Mouse (Mus musculus): ENCODE data around the gene Spaca6.

The Spaca6 gene

GRCm38 (mm10) chr17:17826751-17827657, at the start of gene Spaca6:
TSS of gene Spaca6 (plus strand) at chr17:17827158.
- no peak for DNase-seq (ENCODE audit: low read depth)

GRCm38 (mm10) chr17:17790866-17791630, 35.9 kb upstream of the Spaca6 start:
- DNase-seq (ENCODE audit: low read depth) = no peak

GRCm38 (mm10) chr17:17792578-17792977, 34.4 kb upstream of the Spaca6 start:
- no peak for DNase-seq (ENCODE audit: low read depth)

- no peak for DNase-seq (ENCODE audit: low read depth)
Observed at GRCm38 (mm10) chr17:17795527-17795926, 31.4 kb upstream of the Spaca6 start.

- no peak for DNase-seq (ENCODE audit: low read depth)
Observed at GRCm38 (mm10) chr17:17823612-17824336, 3.2 kb upstream of the Spaca6 start.

- DNase-seq (ENCODE audit: low read depth) = no peak
Observed at GRCm38 (mm10) chr17:17825921-17826591, 902 bp upstream of the Spaca6 start.

- no peak for DNase-seq (ENCODE audit: low read depth)
Observed at GRCm38 (mm10) chr17:17827658-17828190, 766 bp downstream of the Spaca6 start.

GRCm38 (mm10) chr17:17828191-17828981, 1.4 kb downstream of the Spaca6 start:
- DNase-seq (ENCODE audit: low read depth) = no peak

GRCm38 (mm10) chr17:17829052-17829785, 2.3 kb downstream of the Spaca6 start:
- no peak for DNase-seq (ENCODE audit: low read depth)

- DNase-seq (ENCODE audit: low read depth) = no peak
Observed at GRCm38 (mm10) chr17:17829816-17830535, 3.0 kb downstream of the Spaca6 start.

GRCm38 (mm10) chr17:17830731-17831130, 3.8 kb downstream of the Spaca6 start:
- DNase-seq (ENCODE audit: low read depth) = no peak

GRCm38 (mm10) chr17:17834896-17835295, 7.9 kb downstream of the Spaca6 start:
- no peak for DNase-seq (ENCODE audit: low read depth)

- no peak for DNase-seq (ENCODE audit: low read depth)
Observed at GRCm38 (mm10) chr17:17836101-17836500, 9.1 kb downstream of the Spaca6 start.

- no peak for DNase-seq (ENCODE audit: low read depth)
Observed at GRCm38 (mm10) chr17:17837426-17837825, 10.5 kb downstream of the Spaca6 start.

- DNase-seq (ENCODE audit: low read depth) = peak; percentile 91
Observed at GRCm38 (mm10) chr17:17837919-17838701, 11.2 kb downstream of the Spaca6 start.

- DNase-seq (ENCODE audit: low read depth) = no peak
Observed at GRCm38 (mm10) chr17:17839276-17839675, 12.3 kb downstream of the Spaca6 start.

- DNase-seq (ENCODE audit: low read depth) = no peak
Observed at GRCm38 (mm10) chr17:17840796-17841195, 13.8 kb downstream of the Spaca6 start.

GRCm38 (mm10) chr17:17843534-17844261, 16.7 kb downstream of the Spaca6 start:
- no peak for DNase-seq (ENCODE audit: low read depth)

Data from c-Kit-positive CD71-negative TER-119-negative erythroid progenitor cells, embryonic 14.5 days (primary cell).